Mouse (Mus musculus): ENCODE results near the gene Kpna4. TPM values are rescaled to one million over a fixed set of nuclear protein-coding genes. Genes with fewer than 3 reads are reported as not detected.

Kpna4 gene
- polyA plus RNA-seq, 2 experiments, result 8.7 to 13.2 TPM

DNA sequence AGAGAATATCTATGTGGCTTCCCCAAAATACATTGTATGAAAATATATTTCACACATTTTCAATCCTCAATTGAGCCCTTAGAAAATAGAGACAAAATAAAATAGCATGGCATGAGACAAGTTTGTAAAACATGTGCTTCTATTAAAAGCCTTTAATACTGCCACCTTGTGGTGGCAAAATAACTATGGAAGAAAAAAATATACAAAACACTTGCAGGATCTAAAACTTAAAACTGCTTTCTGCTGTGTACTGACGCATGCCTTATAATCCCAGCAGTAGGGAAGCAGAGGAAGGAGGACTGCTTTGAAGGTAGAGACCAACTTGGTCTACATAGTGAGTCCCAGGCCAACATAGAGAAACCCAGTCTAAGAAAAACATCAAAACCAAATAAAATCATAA, 62.9 kb downstream of the Kpna4 start:
- H3K9ac ChIP-seq (replicated peaks), result no peak overlapping the region
- no peaks in the 10 kb centered on the region for H3K9me3 ChIP-seq (ENCODE audit: control insufficient read depth, low read length)
- no peaks in the 10 kb centered on the region for H3K27me3 ChIP-seq (ENCODE audit: control insufficient read depth, insufficient read depth, low read length)
- TF ChIP-seq EP300 (IDR thresholded peaks at IDR 0.05; ENCODE audit: low read depth) (no peak), CTCF (IDR thresholded peaks at IDR 0.05; ENCODE audit: low read depth) (peak; percentile 56; the same call in 1 of the 2 replicates)
- WGBS (ENCODE audit: insufficient replicate concordance), result 54% methylated on average over 1 of the region's 1 CpGs
- ATAC-seq (ENCODE audit: insufficient read depth) (no peak), DNase-seq (ENCODE audit: low read depth in 3 of 3, low spot score in 3 of 3) (peak in 2 of 3 experiments; percentile 54 to 64)
- no peaks in the 10 kb centered on the region for H3K36me3 ChIP-seq (replicated peaks; ENCODE audit: control insufficient read depth, insufficient read depth, low read depth)
- no peak overlapping the region for H3K27ac ChIP-seq
- H3K4me2 ChIP-seq (ENCODE audit: low read depth), result no peak overlapping the region
- peaks cover 6 to 7% of the 10 kb centered on the region in 2 experiments; a peak in 3 of 4 replicates for H3K4me1 ChIP-seq (replicated peaks; ENCODE audit: control insufficient read depth in 2 of 2, insufficient read depth in 2 of 2, low read length in 1 of 2)
- H3K4me3 ChIP-seq (ENCODE audit: insufficient read depth in 1 of 2, low read depth in 2 of 2, low read length in 2 of 2), result no peak overlapping the region

DNA sequence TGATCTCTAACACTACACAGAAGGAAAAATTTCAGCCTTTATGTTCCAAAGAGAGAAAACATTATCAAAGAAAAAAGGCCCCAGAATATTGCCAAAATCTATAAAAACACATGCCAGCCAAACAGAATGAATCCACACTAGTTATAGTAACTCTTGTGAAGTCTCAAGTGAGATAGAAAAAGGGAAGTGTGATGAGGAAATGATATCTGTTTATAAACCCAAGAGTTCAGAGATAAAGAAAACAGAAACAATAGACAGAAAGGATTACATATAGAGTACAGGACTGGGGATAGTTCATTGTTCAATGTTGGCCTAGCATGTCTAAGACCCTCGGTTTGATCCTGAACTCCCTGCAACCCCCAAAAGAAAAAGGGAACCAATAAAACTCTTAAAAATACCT, 64.1 kb downstream of the Kpna4 start:
- Histone ChIP-seq H3K4me1 (replicated peaks; ENCODE audit: control insufficient read depth in 2 of 2, insufficient read depth in 2 of 2, low read length in 1 of 2) (peaks cover 6 to 7% of the 10 kb centered on the region in 2 experiments; a peak in 3 of 4 replicates), H3K9me3 (ENCODE audit: control insufficient read depth, low read length) (no peaks in the 10 kb centered on the region), H3K27me3 (ENCODE audit: control insufficient read depth, insufficient read depth, low read length) (no peaks in the 10 kb centered on the region), H3K4me3 (ENCODE audit: insufficient read depth in 1 of 2, low read depth in 2 of 2, low read length in 2 of 2) (no peak overlapping the region), H3K36me3 (replicated peaks; ENCODE audit: control insufficient read depth, insufficient read depth, low read depth) (no peaks in the 10 kb centered on the region), H3K9ac (replicated peaks) (no peak overlapping the region), H3K4me2 (ENCODE audit: low read depth) (no peak overlapping the region), H3K27ac (no peak overlapping the region)
- ATAC-seq (ENCODE audit: insufficient read depth) (no peak), DNase-seq (ENCODE audit: low read depth in 3 of 3, low spot score in 3 of 3) (no peak)
- 31% methylated on average over 1 of the region's 1 CpGs for WGBS (ENCODE audit: insufficient replicate concordance)
- TF ChIP-seq EP300 (IDR thresholded peaks at IDR 0.05; ENCODE audit: low read depth), result no peak
- no peak for TF ChIP-seq CTCF (IDR thresholded peaks at IDR 0.05; ENCODE audit: low read depth)

DNA sequence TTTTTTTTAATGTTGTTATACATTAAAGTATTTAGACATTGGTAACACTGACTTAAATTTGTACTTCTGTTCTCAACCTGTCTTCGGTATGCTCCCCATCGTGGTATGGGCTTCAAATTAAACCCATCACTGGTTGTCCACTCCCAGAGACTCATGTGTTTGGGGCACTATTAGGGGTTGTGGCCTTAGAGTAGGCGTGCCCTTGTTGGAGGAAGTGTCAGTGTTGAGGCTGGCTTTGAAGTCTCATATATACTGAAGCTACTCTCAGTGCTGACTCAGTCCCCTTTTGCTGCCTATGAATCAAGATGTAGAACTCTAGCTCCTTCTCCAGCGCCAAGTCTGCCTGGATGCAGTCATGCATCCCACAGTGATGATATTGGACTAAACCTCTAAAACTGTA, 66.2 kb downstream of the Kpna4 start:
- H3K36me3 ChIP-seq (replicated peaks; ENCODE audit: control insufficient read depth, insufficient read depth, low read depth), result no peaks in the 10 kb centered on the region
- TF ChIP-seq EP300 (IDR thresholded peaks at IDR 0.05; ENCODE audit: low read depth) (no peak), CTCF (IDR thresholded peaks at IDR 0.05; ENCODE audit: low read depth) (no peak)
- peaks cover 19 to 23% of the 10 kb centered on the region in 2 experiments for H3K4me1 ChIP-seq (replicated peaks; ENCODE audit: control insufficient read depth in 2 of 2, insufficient read depth in 2 of 2, low read length in 1 of 2)
- H3K4me3 ChIP-seq (ENCODE audit: insufficient read depth in 1 of 2, low read depth in 2 of 2, low read length in 2 of 2), result no peak overlapping the region
- H3K9ac ChIP-seq (replicated peaks), result no peak overlapping the region
- peak; percentile 42 for ATAC-seq (ENCODE audit: insufficient read depth)
- no peaks in the 10 kb centered on the region for H3K27me3 ChIP-seq (ENCODE audit: control insufficient read depth, insufficient read depth, low read length)
- WGBS (ENCODE audit: insufficient replicate concordance), result 82% methylated on average over 4 of the region's 4 CpGs
- no peak overlapping the region for H3K27ac ChIP-seq
- H3K4me2 ChIP-seq (ENCODE audit: low read depth), result no peak overlapping the region
- no peaks in the 10 kb centered on the region for H3K9me3 ChIP-seq (ENCODE audit: control insufficient read depth, low read length)
- DNase-seq (ENCODE audit: low read depth in 3 of 3, low spot score in 3 of 3), result no peak

DNA sequence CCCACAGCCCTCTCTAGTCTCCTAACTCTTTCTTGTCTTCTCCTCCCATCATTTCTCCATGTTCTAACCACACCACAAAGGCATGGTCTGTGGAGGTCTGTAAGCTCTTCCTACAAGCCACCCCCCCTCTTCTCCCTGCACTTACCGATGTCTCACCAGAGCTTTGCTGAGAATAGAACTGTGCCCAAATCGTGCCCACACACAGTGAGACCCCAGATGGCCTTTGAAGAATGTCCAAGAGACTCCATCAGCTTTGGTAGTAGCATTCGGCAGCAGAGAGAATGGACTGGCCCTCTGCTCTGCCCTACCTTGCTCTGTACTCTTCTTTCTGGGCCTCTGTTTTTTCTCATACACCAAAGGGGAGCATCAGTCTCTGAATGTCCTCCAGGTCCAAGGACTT, 71.0 kb downstream of the Kpna4 start:
- Histone ChIP-seq H3K4me1 (replicated peaks; ENCODE audit: control insufficient read depth in 2 of 2, insufficient read depth in 2 of 2, low read length in 1 of 2) (peaks cover 37 to 48% of the 10 kb centered on the region in 2 experiments), H3K9ac (replicated peaks) (peak overlapping the region; percentile 73), H3K27ac (peak overlapping the region; percentile 97), H3K9me3 (ENCODE audit: control insufficient read depth, low read length) (no peaks in the 10 kb centered on the region), H3K4me3 (ENCODE audit: insufficient read depth in 1 of 2, low read depth in 2 of 2, low read length in 2 of 2) (peak overlapping the region in 1 of 2 experiments; percentile 34; a peak in 2 of 4 replicates), H3K36me3 (replicated peaks; ENCODE audit: control insufficient read depth, insufficient read depth, low read depth) (no peaks in the 10 kb centered on the region), H3K4me2 (ENCODE audit: low read depth) (peak overlapping the region; percentile 76), H3K27me3 (ENCODE audit: control insufficient read depth, insufficient read depth, low read length) (no peaks in the 10 kb centered on the region)
- TF ChIP-seq CTCF (IDR thresholded peaks at IDR 0.05; ENCODE audit: low read depth), result no peak
- TF ChIP-seq EP300 (IDR thresholded peaks at IDR 0.05; ENCODE audit: low read depth), result no peak
- WGBS (ENCODE audit: insufficient replicate concordance), result 62% methylated on average over 3 of the region's 3 CpGs
- ATAC-seq (ENCODE audit: insufficient read depth) (no peak), DNase-seq (ENCODE audit: low read depth in 3 of 3, low spot score in 3 of 3) (no peak)

DNA sequence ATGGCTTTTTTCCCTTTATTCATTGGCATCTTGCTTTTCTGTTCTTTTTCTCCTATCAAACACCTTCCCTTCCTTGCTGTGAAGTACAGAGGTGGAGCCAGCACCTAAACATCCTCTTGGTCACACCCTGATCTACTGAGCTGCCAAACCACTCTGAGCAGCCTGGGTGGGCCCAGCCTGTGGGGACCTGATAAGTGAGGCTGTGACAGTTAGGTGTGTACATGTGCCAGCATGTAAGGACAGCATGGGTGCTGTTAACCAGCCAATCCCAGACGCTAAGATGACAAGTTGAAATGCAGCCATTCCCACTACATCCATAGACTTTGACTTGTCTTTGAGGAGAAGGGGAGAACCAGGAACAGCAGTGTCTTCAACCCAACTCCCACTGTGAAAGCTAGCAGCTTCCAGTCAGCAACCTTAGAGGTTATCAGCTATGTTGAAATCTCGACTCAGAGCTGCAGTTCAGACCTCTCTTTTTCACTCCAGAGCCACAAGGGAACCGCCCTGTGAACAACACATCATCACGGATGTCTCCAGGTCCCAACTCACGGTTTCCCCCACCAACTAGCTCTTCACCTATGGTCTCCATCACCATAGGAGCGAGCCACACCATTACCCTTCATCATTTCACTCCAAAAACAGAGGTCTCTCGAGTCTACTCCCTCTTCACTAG, 72.0 kb downstream of the Kpna4 start:
- Histone ChIP-seq H3K4me2 (ENCODE audit: low read depth) (peak overlapping the region; percentile 76), H3K27ac (peak overlapping the region; percentile 97), H3K36me3 (replicated peaks; ENCODE audit: control insufficient read depth, insufficient read depth, low read depth) (no peaks in the 10 kb centered on the region), H3K9me3 (ENCODE audit: control insufficient read depth, low read length) (no peaks in the 10 kb centered on the region), H3K27me3 (ENCODE audit: control insufficient read depth, insufficient read depth, low read length) (no peaks in the 10 kb centered on the region), H3K9ac (replicated peaks) (peak overlapping the region; percentile 73), H3K4me3 (ENCODE audit: insufficient read depth in 1 of 2, low read depth in 2 of 2, low read length in 2 of 2) (peak overlapping the region; percentile 34 to 48), H3K4me1 (replicated peaks; ENCODE audit: control insufficient read depth in 2 of 2, insufficient read depth in 2 of 2, low read length in 1 of 2) (peaks cover 37 to 48% of the 10 kb centered on the region in 2 experiments)
- peak; percentile 96 for TF ChIP-seq EP300 (IDR thresholded peaks at IDR 0.05; ENCODE audit: low read depth)
- TF ChIP-seq CTCF (IDR thresholded peaks at IDR 0.05; ENCODE audit: low read depth), result no peak
- ATAC-seq (ENCODE audit: insufficient read depth) (peak; percentile 100), DNase-seq (ENCODE audit: low read depth in 3 of 3, low spot score in 3 of 3) (peak; percentile 96)
- WGBS (ENCODE audit: insufficient replicate concordance), result 23% methylated on average over 7 of the region's 7 CpGs

Measured in liver, embryonic 14.5 days (tissue).